Mouse (Mus musculus) CH12.LX (cell line): Measurements from ENCODE around the gene Bcas1. TPM values are rescaled to one million over a fixed set of nuclear protein-coding genes. Genes with fewer than 3 reads are reported as not detected.
A peak's percentile ranks its signal among the peaks of the same experiment; 100 is the strongest.

Source experiments
- DNase-seq: peaks from one replicate; pipeline ENCODE4 v3.0.0-alpha.2; 2013; ENCODE audit errors: extremely low read depth
- H3K27ac ChIP-seq: 2 replicates; pipeline ENCODE4 v1.5.1; 2012; ENCODE audit warnings: low read depth, mild to moderate bottlenecking, control low read depth, moderate library complexity; ENCODE audit not compliant: insufficient read depth
- H3K27me3 ChIP-seq: replicated peaks from 2 replicates; pipeline ENCODE3; 2012; ENCODE audit warnings: inconsistent platforms
- H3K36me3 ChIP-seq, 2 experiments: replicated peaks in 1 of 2; 2 replicates each; pipeline versions ENCODE3 to v1.6.1; 2012; ENCODE audit warnings: inconsistent platforms in 1 of 2, low read length in 1 of 2, mild to moderate bottlenecking in 1 of 2, mixed read lengths in 1 of 2, moderate library complexity in 1 of 2; ENCODE audit not compliant: control insufficient read depth in 1 of 2, insufficient read depth in 1 of 2
- H3K4me1 ChIP-seq, 2 experiments: 2 replicates each; pipeline ENCODE4 v1.6.1; 2012; ENCODE audit warnings: inconsistent platforms in 1 of 2, moderate library complexity in 1 of 2; ENCODE audit not compliant: insufficient read depth in 2 of 2, control insufficient read depth in 1 of 2
- H3K4me2 ChIP-seq: 2 replicates; pipeline ENCODE4 v1.6.1; 2012; ENCODE audit warnings: low read depth, mild to moderate bottlenecking, control low read depth; ENCODE audit not compliant: poor library complexity, insufficient read depth, severe bottlenecking
- H3K4me3 ChIP-seq, 3 experiments: fragments of 150-350 bp in 1 of 3; sonication (generic) in 1 of 3; replicated peaks in 1 of 3; 2 replicates each; pipeline versions ENCODE3 to v1.5.1; 2011 to 2012; ENCODE audit warnings: low read depth in 2 of 3, low read length in 2 of 3, mild to moderate bottlenecking in 2 of 3, moderate library complexity in 2 of 3, control low read depth in 1 of 3, improper control_type of control experiment in 1 of 3, inconsistent platforms in 1 of 3, mixed read lengths in 1 of 3; ENCODE audit not compliant: poor library complexity in 1 of 3
- H3K79me2 ChIP-seq: replicated peaks from 2 replicates; pipeline ENCODE4 v1.6.1; 2012; ENCODE audit warnings: mild to moderate bottlenecking, moderate library complexity; ENCODE audit not compliant: control insufficient read depth, poor library complexity, insufficient read depth, severe bottlenecking; ENCODE audit errors: extremely low read depth
- H3K9ac ChIP-seq: 2 replicates; pipeline ENCODE4 v1.6.1; 2012; ENCODE audit warnings: low read depth, mild to moderate bottlenecking, control low read depth, moderate library complexity; ENCODE audit not compliant: insufficient read depth
- H3K9me3 ChIP-seq: replicated peaks from 2 replicates; pipeline ENCODE3; 2012; ENCODE audit warnings: low read length, inconsistent platforms, mixed read lengths
- CTCF ChIP-seq, 2 experiments: IDR thresholded peaks in 1 of 2; conservative IDR thresholded peaks in 1 of 2; 2 replicates each; pipeline ENCODE4 v1.5.1; 2011 to 2012; ENCODE audit warnings: low read depth in 2 of 2, low read length in 2 of 2, improper control_type of control experiment in 1 of 2, inconsistent platforms in 1 of 2, mild to moderate bottlenecking in 1 of 2, moderate library complexity in 1 of 2
- E2F4 ChIP-seq: IDR thresholded peaks from 2 replicates; pipeline ENCODE4 v1.6.1; 2011; ENCODE audit warnings: low read depth, low read length, improper control_type of control experiment; ENCODE audit not compliant: insufficient replicate concordance
- ETS1 ChIP-seq: conservative IDR thresholded peaks from 2 replicates; pipeline ENCODE4 v1.6.1; 2012; ENCODE audit warnings: low read depth, mild to moderate bottlenecking, inconsistent platforms, low read length, improper control_type of control experiment, moderate library complexity
- MEF2A ChIP-seq: IDR thresholded peaks from 2 replicates; pipeline ENCODE4 v1.6.1; 2014; ENCODE audit warnings: low read depth, mild to moderate bottlenecking, inconsistent platforms, low read length, improper control_type of control experiment, borderline replicate concordance
- POLR2A ChIP-seq: IDR thresholded peaks from 2 replicates; pipeline ENCODE4 v1.6.1; 2011; ENCODE audit warnings: low read depth, mild to moderate bottlenecking, improper control_type of control experiment, low read length
- POLR2AphosphoS2 ChIP-seq: IDR thresholded peaks from 2 replicates; pipeline ENCODE4 v1.6.1; 2011; ENCODE audit warnings: low read depth, low read length, improper control_type of control experiment
- SMC3 ChIP-seq: IDR thresholded peaks from 2 replicates; pipeline ENCODE4 v1.6.1; 2011; ENCODE audit warnings: low read depth, low read length, improper control_type of control experiment
- UBTF ChIP-seq: IDR thresholded peaks from 2 replicates; pipeline ENCODE4 v1.6.1; 2012; ENCODE audit warnings: low read depth, mild to moderate bottlenecking, inconsistent platforms, low read length, improper control_type of control experiment, moderate library complexity
- ZC3H11A ChIP-seq: IDR thresholded peaks from 2 replicates; pipeline ENCODE4 v1.6.1; 2012; ENCODE audit warnings: low read depth, mild to moderate bottlenecking, inconsistent platforms, low read length, improper control_type of control experiment
- ZMIZ1 ChIP-seq: IDR thresholded peaks from 2 replicates; pipeline ENCODE4 v1.6.1; 2012; ENCODE audit warnings: low read depth, mild to moderate bottlenecking, inconsistent platforms, low read length, improper control_type of control experiment
- dilution Hi-C: fragments of 300-500 bp; cut with MboI; formaldehyde crosslinking; loops from 2 replicates; pipeline ENCODE4 v1.14.3; 2020; ENCODE audit warnings: low sequenced_read_pairs; ENCODE audit not compliant: extremely low pct_unique_long_range_greater_than_20kb, extremely low pct_ligation_motif_present
- in situ Hi-C: fragments of 300-500 bp; cut with MboI; formaldehyde crosslinking; loops from 3 replicates; pipeline ENCODE4 v1.14.3; 2019; ENCODE audit warnings: low sequenced_read_pairs, low pct_ligation_motif_present, low pct_unique_long_range_greater_than_20kb, mixed read lengths
- polyA plus RNA-seq: library from polyadenylated mRNA; unstranded; fragments of >175 nt; gene quantifications from 2 replicates; pipeline ENCODE4 v1.2.1, GENCODE M21; 2012; ENCODE audit warnings: low read depth; ENCODE audit not compliant: insufficient read length
- total RNA-seq, 2 experiments: library from RNA; depleted of rRNA; stranded (reverse); fragments of 300-350 nt in 1 of 2; fragments of >200 nt in 1 of 2; gene quantifications; 2 replicates each; pipeline ENCODE4 v1.2.3; 2012 to 2014

Bcas1 gene
- total and polyA plus RNA-seq, 3 experiments = 0.17 TPM; not detected in 2

DNA sequence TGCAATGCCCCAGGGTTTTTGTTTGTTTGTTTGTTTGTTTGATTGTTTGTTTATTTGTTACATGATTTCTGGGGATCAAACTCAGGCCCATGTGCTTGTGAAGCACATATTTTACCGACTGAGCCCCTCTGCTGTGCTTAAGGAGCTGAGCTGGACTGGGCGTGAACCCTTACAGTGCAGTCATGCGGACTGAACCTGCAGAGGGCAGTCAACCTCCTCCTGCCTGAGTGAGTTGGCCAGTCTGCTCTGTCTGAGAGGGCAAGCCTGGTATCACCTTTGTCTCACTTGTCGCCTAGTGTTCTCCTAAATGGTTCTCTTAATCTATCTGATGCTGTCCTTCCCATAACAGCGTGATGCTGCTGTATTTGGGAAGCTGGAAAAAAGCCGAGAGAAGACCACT lies 4.5 kb upstream of the Bcas1 start:
- H3K27ac ChIP-seq = no peak overlapping the region
- H3K4me1 ChIP-seq = peaks cover 0 to 3% of the 10 kb centered on the region in 2 experiments; a peak in 1 of 4 replicates
- H3K27me3 ChIP-seq = peaks cover 66% of the 10 kb centered on the region
- H3K36me3 ChIP-seq = no peaks in the 10 kb centered on the region
- H3K4me2 ChIP-seq = no peak overlapping the region
- H3K9ac ChIP-seq = no peak overlapping the region
- TF ChIP-seq ZC3H11A = no peak
- TF ChIP-seq CTCF (conservative IDR thresholded peaks at IDR 0.05 in 1 of 2, IDR thresholded peaks at IDR 0.05 in 1 of 2; ENCODE audit: low read depth in 2 of 2, low read length in 2 of 2) = peak in 1 of 2 experiments; percentile 27; a peak in 2 of 4 replicates
- in situ Hi-C loops (no loop called here), dilution Hi-C loops (no loop called here)
- no peak overlapping the region for H3K4me3 ChIP-seq
- no peaks in the 10 kb centered on the region for H3K79me2 ChIP-seq
- no peaks in the 10 kb centered on the region for H3K9me3 ChIP-seq
- no peak for DNase-seq

- Histone ChIP-seq H3K79me2 (no peaks in the 10 kb centered on the region), H3K9ac (no peak overlapping the region), H3K9me3 (peaks cover 2% of the 10 kb centered on the region), H3K4me3 (no peak overlapping the region), H3K36me3 (no peaks in the 10 kb centered on the region)
- in situ Hi-C loops = no loop called here
- TF ChIP-seq UBTF = no peak
- no peak for TF ChIP-seq POLR2A
- TF ChIP-seq SMC3 = no peak
- TF ChIP-seq POLR2AphosphoS2 = no peak
- no peak for TF ChIP-seq MEF2A
- no peak for TF ChIP-seq ETS1
- no peak for TF ChIP-seq ZMIZ1
- TF ChIP-seq ZC3H11A = no peak
- TF ChIP-seq, all 38 proteins: peak for 0
- Histone ChIP-seq H3K4me2 (no peak overlapping the region), H3K27me3 (peaks cover 61% of the 10 kb centered on the region), H3K4me1 (no peaks in the 10 kb centered on the region), H3K27ac (no peak overlapping the region)
- dilution Hi-C loops = no loop called here
- DNase-seq = no peak
Observed at GRCm38 (mm10) chr2:170428966-170429365, 1.3 kb upstream of the Bcas1 start.

- Histone ChIP-seq H3K27me3 (peaks cover 54% of the 10 kb centered on the region), H3K4me2 (no peak overlapping the region), H3K4me3 (no peak overlapping the region), H3K27ac (no peak overlapping the region), H3K79me2 (no peaks in the 10 kb centered on the region), H3K9me3 (peaks cover 5% of the 10 kb centered on the region), H3K36me3 (no peaks in the 10 kb centered on the region), H3K9ac (no peak overlapping the region), H3K4me1 (no peaks in the 10 kb centered on the region)
- DNase-seq = no peak
- no peak for TF ChIP-seq UBTF
- TF ChIP-seq E2F4 = no peak
- dilution Hi-C loops (no loop called here), in situ Hi-C loops (no loop called here)
Observed at GRCm38 (mm10) chr2:170424131-170424530, 3.5 kb downstream of the Bcas1 start.
